Mouse (Mus musculus): Measurements from ENCODE around the gene Ceacam18. TPM values are rescaled to one million over a fixed set of nuclear protein-coding genes. Genes with fewer than 3 reads are reported as not detected.
"Not testable (repeated sequence)": the region's sequence is repeated elsewhere in the genome, so short reads cannot be mapped to it uniquely, and the experiment has no call there.

Ceacam18 gene
- polyA plus RNA-seq, 1 experiment from 2014 or later = 0.15 TPM

GRCm38 (mm10) chr7:43672581-43673260 is 38.2 kb downstream of the Ceacam18 start:
- Histone ChIP-seq H3K4me2 (ENCODE audit: low read depth, low read length) (peak overlapping the region; percentile 70), H3K9me3 (replicated peaks; ENCODE audit: control insufficient read depth, low read length) (no peaks in the 10 kb centered on the region), H3K27ac (ENCODE audit: low read length) (no peak overlapping the region), H3K36me3 (ENCODE audit: control insufficient read depth, insufficient read depth) (peaks cover 16% of the 10 kb centered on the region), H3K27me3 (ENCODE audit: control insufficient read depth, insufficient read depth, low read depth, low read length) (no peaks in the 10 kb centered on the region), H3K4me3 (ENCODE audit: low read depth, low read length) (peak overlapping the region; percentile 76), H3K4me1 (ENCODE audit: control insufficient read depth, low read depth, low read length) (peaks cover 7% of the 10 kb centered on the region), H3K9ac (ENCODE audit: low read depth, low read length) (peak overlapping the region; percentile 72)
- 16% methylated on average over 10 of the region's 10 CpGs for WGBS (ENCODE audit: insufficient replicate concordance)
- no peak for ATAC-seq (ENCODE audit: low read depth)

- H3K9me3 ChIP-seq (replicated peaks; ENCODE audit: control insufficient read depth, low read length) = no peaks in the 10 kb centered on the region
- no peak overlapping the region for H3K9ac ChIP-seq (ENCODE audit: low read depth, low read length)
- no peaks in the 10 kb centered on the region for H3K27me3 ChIP-seq (ENCODE audit: control insufficient read depth, insufficient read depth, low read depth, low read length)
- no peak overlapping the region for H3K4me3 ChIP-seq (ENCODE audit: low read depth, low read length)
- no peak for ATAC-seq (ENCODE audit: low read depth)
- H3K36me3 ChIP-seq (ENCODE audit: control insufficient read depth, insufficient read depth) = peaks cover 17% of the 10 kb centered on the region
- WGBS (ENCODE audit: insufficient replicate concordance) = 88% methylated on average over 32 of the region's 32 CpGs
- H3K4me2 ChIP-seq (ENCODE audit: low read depth, low read length) = no peak overlapping the region
- peaks cover 7% of the 10 kb centered on the region for H3K4me1 ChIP-seq (ENCODE audit: control insufficient read depth, low read depth, low read length)
- no peak overlapping the region for H3K27ac ChIP-seq (ENCODE audit: low read length)
Measured at GRCm38 (mm10) chr7:43675091-43675490, 40.6 kb downstream of the Ceacam18 start.

GRCm38 (mm10) chr7:43678517-43678916 is 44.0 kb downstream of the Ceacam18 start:
- Histone ChIP-seq H3K4me1 (ENCODE audit: control insufficient read depth, low read depth, low read length) (no peaks in the 10 kb centered on the region), H3K9ac (ENCODE audit: low read depth, low read length) (no peak overlapping the region), H3K36me3 (ENCODE audit: control insufficient read depth, insufficient read depth) (peaks cover 17% of the 10 kb centered on the region), H3K4me3 (ENCODE audit: low read depth, low read length) (no peak overlapping the region), H3K27ac (ENCODE audit: low read length) (no peak overlapping the region), H3K27me3 (ENCODE audit: control insufficient read depth, insufficient read depth, low read depth, low read length) (no peaks in the 10 kb centered on the region), H3K9me3 (replicated peaks; ENCODE audit: control insufficient read depth, low read length) (no peaks in the 10 kb centered on the region), H3K4me2 (ENCODE audit: low read depth, low read length) (no peak overlapping the region)
- no peak for ATAC-seq (ENCODE audit: low read depth)

GRCm38 (mm10) chr7:43680960-43681359 is 46.5 kb downstream of the Ceacam18 start:
- Histone ChIP-seq H3K27ac (ENCODE audit: low read length) (no peak overlapping the region), H3K4me3 (ENCODE audit: low read depth, low read length) (no peak overlapping the region), H3K4me2 (ENCODE audit: low read depth, low read length) (no peak overlapping the region), H3K4me1 (ENCODE audit: control insufficient read depth, low read depth, low read length) (no peaks in the 10 kb centered on the region), H3K9ac (ENCODE audit: low read depth, low read length) (no peak overlapping the region), H3K9me3 (replicated peaks; ENCODE audit: control insufficient read depth, low read length) (no peaks in the 10 kb centered on the region), H3K36me3 (ENCODE audit: control insufficient read depth, insufficient read depth) (peaks cover 15% of the 10 kb centered on the region; the same call in 1 of the 2 replicates), H3K27me3 (ENCODE audit: control insufficient read depth, insufficient read depth, low read depth, low read length) (no peaks in the 10 kb centered on the region)
- 18% methylated on average over 5 of the region's 5 CpGs for WGBS (ENCODE audit: insufficient replicate concordance)
- ATAC-seq (ENCODE audit: low read depth) = no peak

- not testable (repeated sequence) for H3K4me3 ChIP-seq (ENCODE audit: low read depth, low read length); H3K9ac ChIP-seq (ENCODE audit: low read depth, low read length); H3K4me1 ChIP-seq (ENCODE audit: control insufficient read depth, low read depth, low read length); ATAC-seq (ENCODE audit: low read depth); H3K9me3 ChIP-seq (replicated peaks; ENCODE audit: control insufficient read depth, low read length); H3K4me2 ChIP-seq (ENCODE audit: low read depth, low read length); H3K36me3 ChIP-seq (ENCODE audit: control insufficient read depth, insufficient read depth); H3K27ac ChIP-seq (ENCODE audit: low read length); H3K27me3 ChIP-seq (ENCODE audit: control insufficient read depth, insufficient read depth, low read depth, low read length)
- 21% methylated on average over 1 of the region's 1 CpGs for WGBS (ENCODE audit: insufficient replicate concordance)
Measured at GRCm38 (mm10) chr7:43682511-43682910, 48.0 kb downstream of the Ceacam18 start.

- Histone ChIP-seq H3K27me3 (ENCODE audit: control insufficient read depth, insufficient read depth, low read depth, low read length) (no peaks in the 10 kb centered on the region), H3K27ac (ENCODE audit: low read length) (no peak overlapping the region), H3K9me3 (replicated peaks; ENCODE audit: control insufficient read depth, low read length) (no peaks in the 10 kb centered on the region), H3K4me2 (ENCODE audit: low read depth, low read length) (no peak overlapping the region), H3K9ac (ENCODE audit: low read depth, low read length) (no peak overlapping the region), H3K36me3 (ENCODE audit: control insufficient read depth, insufficient read depth) (no peaks in the 10 kb centered on the region), H3K4me3 (ENCODE audit: low read depth, low read length) (no peak overlapping the region), H3K4me1 (ENCODE audit: control insufficient read depth, low read depth, low read length) (no peaks in the 10 kb centered on the region)
- WGBS (ENCODE audit: insufficient replicate concordance) = 20% methylated on average over 7 of the region's 7 CpGs
- no peak for ATAC-seq (ENCODE audit: low read depth)
Measured at GRCm38 (mm10) chr7:43685088-43685487, 50.6 kb downstream of the Ceacam18 start.

GRCm38 (mm10) chr7:43690118-43690517 is 55.6 kb downstream of the Ceacam18 start, which contains the start of gene Klk14:
TSS of gene Klk14 (plus strand) at chr7:43690418.
- no peak within 1 kb of the TSS for H3K4me2 ChIP-seq (ENCODE audit: low read depth, low read length)
- no peaks in the 10 kb centered on the region for H3K27me3 ChIP-seq (ENCODE audit: control insufficient read depth, insufficient read depth, low read depth, low read length)
- no peak within 1 kb of the TSS for H3K9ac ChIP-seq (ENCODE audit: low read depth, low read length)
- no peaks in the 10 kb centered on the region for H3K36me3 ChIP-seq (ENCODE audit: control insufficient read depth, insufficient read depth)
- H3K4me1 ChIP-seq (ENCODE audit: control insufficient read depth, low read depth, low read length) = no peaks in the 10 kb centered on the region
- no peak for ATAC-seq (ENCODE audit: low read depth)
- no peaks in the 10 kb centered on the region for H3K9me3 ChIP-seq (replicated peaks; ENCODE audit: control insufficient read depth, low read length)
- no peak within 1 kb of the TSS for H3K27ac ChIP-seq (ENCODE audit: low read length)
- no peak within 1 kb of the TSS for H3K4me3 ChIP-seq (ENCODE audit: low read depth, low read length)

Other genes starting within 250 kb of the Ceacam18 start
- gene Siglecg, start 226.5 kb upstream of the Ceacam18 start, polyA plus RNA-seq (2015; fragmentation: Nextera tagmentation; extraction: Ambion mirVana) = 1.3 and 1.4 TPM in 2 replicates
- gene Lim2, start 207.0 kb upstream of the Ceacam18 start, polyA plus RNA-seq (2015; fragmentation: Nextera tagmentation; extraction: Ambion mirVana) = not detected in 2 replicates
- gene Nkg7, start 197.6 kb upstream of the Ceacam18 start, polyA plus RNA-seq (2015; fragmentation: Nextera tagmentation; extraction: Ambion mirVana) = 16.3 and 17.8 TPM in 2 replicates
- gene Cldnd2, start 193.9 kb upstream of the Ceacam18 start, polyA plus RNA-seq (2015; fragmentation: Nextera tagmentation; extraction: Ambion mirVana) = not detected in 2 replicates
- 314 and 319 TPM in 2 replicates for gene Etfb, start 190.6 kb upstream of the Ceacam18 start, polyA plus RNA-seq (2015; fragmentation: Nextera tagmentation; extraction: Ambion mirVana)
- 0.17 and 0.22 TPM in 2 replicates for gene Gm45233, start 190.6 kb upstream of the Ceacam18 start, polyA plus RNA-seq (2015; fragmentation: Nextera tagmentation; extraction: Ambion mirVana)
- 1.1 and 1.3 TPM in 2 replicates for gene Vsig10l, start 171.6 kb upstream of the Ceacam18 start, polyA plus RNA-seq (2015; fragmentation: Nextera tagmentation; extraction: Ambion mirVana)
- not detected in 2 replicates for gene Iglon5, start 144.6 kb upstream of the Ceacam18 start, polyA plus RNA-seq (2015; fragmentation: Nextera tagmentation; extraction: Ambion mirVana)
- gene 4931406B18Rik, start 128.8 kb upstream of the Ceacam18 start, polyA plus RNA-seq (2015; fragmentation: Nextera tagmentation; extraction: Ambion mirVana) = not detected in 2 replicates
- gene Cd33, start 90.3 kb upstream of the Ceacam18 start, polyA plus RNA-seq (2015; fragmentation: Nextera tagmentation; extraction: Ambion mirVana) = 3.8 and 4.6 TPM in 2 replicates
- 0.19 and 0.29 TPM in 2 replicates for gene Zfp658, start 72.5 kb upstream of the Ceacam18 start, polyA plus RNA-seq (2015; fragmentation: Nextera tagmentation; extraction: Ambion mirVana)
- gene Zfp719, start 55.1 kb upstream of the Ceacam18 start, polyA plus RNA-seq (2015; fragmentation: Nextera tagmentation; extraction: Ambion mirVana) = 1.8 and 2.2 TPM in 2 replicates
- gene Zfp819, start 27.5 kb upstream of the Ceacam18 start, polyA plus RNA-seq (2015; fragmentation: Nextera tagmentation; extraction: Ambion mirVana) = not detected in 2 replicates
- gene Siglece, start 25.5 kb downstream of the Ceacam18 start, polyA plus RNA-seq (2015; fragmentation: Nextera tagmentation; extraction: Ambion mirVana) = 4.0 and 5.0 TPM in 2 replicates
- 3.7 and 3.8 TPM in 2 replicates for gene Ctu1, start 37.3 kb downstream of the Ceacam18 start, polyA plus RNA-seq (2015; fragmentation: Nextera tagmentation; extraction: Ambion mirVana)
- gene Klk14, start 55.7 kb downstream of the Ceacam18 start, polyA plus RNA-seq (2015; fragmentation: Nextera tagmentation; extraction: Ambion mirVana) = not detected in 2 replicates
- gene Klk13, start 77.9 kb downstream of the Ceacam18 start, polyA plus RNA-seq (2015; fragmentation: Nextera tagmentation; extraction: Ambion mirVana) = not detected in 2 replicates
- not detected in 2 replicates for gene Klk12, start 134.2 kb downstream of the Ceacam18 start, polyA plus RNA-seq (2015; fragmentation: Nextera tagmentation; extraction: Ambion mirVana)
- not detected in 2 replicates for gene Klk11, start 139.9 kb downstream of the Ceacam18 start, polyA plus RNA-seq (2015; fragmentation: Nextera tagmentation; extraction: Ambion mirVana)
- gene Klk10, start 146.3 kb downstream of the Ceacam18 start, polyA plus RNA-seq (2015; fragmentation: Nextera tagmentation; extraction: Ambion mirVana) = not detected in 2 replicates
- not detected in 2 replicates for gene Klk9, start 157.2 kb downstream of the Ceacam18 start, polyA plus RNA-seq (2015; fragmentation: Nextera tagmentation; extraction: Ambion mirVana)
- gene Klk8, start 162.9 kb downstream of the Ceacam18 start, polyA plus RNA-seq (2015; fragmentation: Nextera tagmentation; extraction: Ambion mirVana) = 4.3 and 5.1 TPM in 2 replicates
- gene Klk7, start 176.6 kb downstream of the Ceacam18 start, polyA plus RNA-seq (2015; fragmentation: Nextera tagmentation; extraction: Ambion mirVana) = not detected in 2 replicates
- gene Klk6, start 189.8 kb downstream of the Ceacam18 start, polyA plus RNA-seq (2015; fragmentation: Nextera tagmentation; extraction: Ambion mirVana) = not detected in 2 replicates
- not detected in 2 replicates for gene Klk5, start 207.3 kb downstream of the Ceacam18 start, polyA plus RNA-seq (2015; fragmentation: Nextera tagmentation; extraction: Ambion mirVana)
- not detected in 2 replicates for gene Klk4, start 246.5 kb downstream of the Ceacam18 start, polyA plus RNA-seq (2015; fragmentation: Nextera tagmentation; extraction: Ambion mirVana)

Data from liver, embryonic 16.5 days (tissue).